Mouse (Mus musculus): ENCODE results near the gene Zfp260.
"Not testable (repeated sequence)": the region's sequence is repeated elsewhere in the genome, so short reads cannot be mapped to it uniquely, and the experiment has no call there.

Gene Zfp260

DNA sequence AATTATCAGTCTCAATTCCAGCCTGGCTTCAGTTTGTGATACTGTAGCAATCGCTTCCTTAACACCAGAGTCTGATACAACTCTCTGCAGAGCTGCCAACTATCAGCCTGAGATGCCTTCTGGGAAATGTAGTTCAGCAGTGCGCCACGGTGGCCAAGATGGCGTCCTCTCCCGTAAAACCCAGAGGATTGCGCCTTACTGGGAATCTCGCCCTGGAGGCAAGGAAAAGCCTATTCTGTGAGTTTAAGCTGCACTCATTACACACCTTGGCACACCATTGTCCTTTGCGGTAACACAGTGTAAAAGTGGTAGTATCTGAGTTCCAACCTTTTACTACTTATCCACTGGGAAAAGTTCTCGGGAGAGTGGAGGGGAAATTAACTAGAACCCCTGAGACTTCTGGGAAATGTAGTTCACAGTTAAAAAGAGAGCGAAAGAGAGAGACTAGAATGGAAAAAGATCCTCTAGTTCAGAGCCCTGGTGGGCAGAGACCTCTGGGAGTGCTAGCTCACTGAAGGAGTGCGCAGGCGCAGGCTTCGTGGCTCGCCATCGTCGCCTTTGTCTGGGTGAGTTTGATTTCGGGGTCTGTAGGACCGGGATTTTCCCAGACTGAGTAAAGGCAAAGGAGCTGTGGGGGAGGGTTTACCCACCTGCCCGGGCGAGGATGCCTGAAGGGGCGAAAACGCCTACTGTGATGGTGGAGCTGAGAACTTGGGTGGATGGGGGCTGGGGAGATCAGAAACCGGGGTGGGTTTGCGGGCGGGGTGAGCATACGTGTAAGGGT lies at the start of gene Zfp260:
Zfp260 (plus strand) TSS at position 132 of the 784 bp plus-strand sequence.
- DNase-seq (ENCODE audit: low spot score in 2 of 2) = peak; percentile 69 to 72

DNA sequence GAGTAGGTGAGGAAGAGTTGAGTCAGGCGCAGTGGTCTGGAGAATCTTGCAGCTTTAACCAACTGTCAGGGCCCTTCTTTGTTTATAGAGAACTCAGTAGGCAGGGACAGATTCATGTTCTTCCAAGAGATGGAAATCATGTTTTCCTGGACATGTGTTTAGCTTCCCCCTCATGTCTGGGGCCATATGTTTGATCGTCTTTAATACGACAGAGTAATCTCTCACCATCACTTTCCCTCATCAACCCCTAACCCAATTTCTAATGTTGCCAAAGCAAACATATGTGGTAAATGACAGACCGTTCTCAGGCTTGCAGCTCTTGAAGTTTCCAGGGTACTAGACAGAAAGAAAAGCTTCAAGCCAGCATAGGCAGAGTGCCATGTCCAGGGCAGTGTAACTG lies 46.5 kb upstream of the Zfp260 start:
- DNase-seq (ENCODE audit: low spot score in 2 of 2) = no peak

DNA sequence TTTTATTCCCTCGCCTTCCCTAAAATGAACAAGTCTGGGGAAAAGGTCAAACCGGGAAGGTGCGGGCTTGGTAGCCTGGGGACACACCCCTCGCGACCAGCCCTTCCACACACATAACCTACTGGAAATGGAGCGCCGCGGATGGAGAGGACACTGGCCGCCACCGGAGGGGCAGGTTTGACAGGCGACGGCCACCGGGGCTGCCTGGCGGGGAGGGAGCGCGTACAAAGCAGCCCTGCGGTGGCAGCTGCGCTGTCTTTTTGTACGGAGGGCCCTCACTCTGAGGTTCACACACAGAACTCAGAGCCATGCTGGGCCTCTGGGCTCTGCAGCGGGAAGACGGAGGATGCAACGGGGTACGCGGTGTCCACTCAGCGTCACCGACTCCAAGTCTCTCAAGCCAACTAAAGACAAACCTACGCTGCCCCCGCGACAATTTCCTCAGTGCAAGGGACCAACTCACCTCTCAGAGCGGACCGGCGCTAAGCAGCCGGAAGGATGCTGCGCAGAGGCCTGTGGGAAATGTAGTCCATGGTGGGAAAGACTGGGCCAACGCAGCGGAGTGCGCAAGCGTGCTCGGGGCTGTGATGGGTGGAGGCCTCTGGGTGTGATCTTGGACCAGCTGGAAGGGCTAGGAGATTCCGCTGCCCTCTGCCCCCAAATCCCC lies 43.6 kb upstream of the Zfp260 start, which contains the start of gene Zfp14:
Zfp14 (minus strand) TSS at position 499 of the 667 bp plus-strand sequence.
- peak; percentile 75 to 85 for DNase-seq (ENCODE audit: low spot score in 2 of 2)

DNA sequence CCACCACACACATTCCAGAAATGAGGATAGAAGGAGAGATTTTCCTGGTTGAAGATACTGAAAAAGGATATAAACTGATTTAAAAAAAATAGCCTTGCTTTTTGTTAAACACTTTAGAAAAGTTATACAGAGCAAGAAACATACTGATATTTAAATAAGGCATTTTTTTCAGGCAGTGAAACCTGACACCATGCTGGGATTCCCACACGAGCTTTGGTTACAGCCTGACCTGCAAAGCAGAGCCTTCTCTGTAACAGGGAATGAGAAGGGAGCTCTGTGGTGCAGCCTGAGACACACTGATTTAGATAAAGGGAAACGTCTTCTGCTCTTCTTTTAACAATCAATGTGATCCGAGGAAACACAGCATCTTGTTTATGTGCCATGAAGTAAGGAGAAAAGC lies 41.0 kb upstream of the Zfp260 start:
- no peak for DNase-seq (ENCODE audit: low spot score in 2 of 2)

DNA sequence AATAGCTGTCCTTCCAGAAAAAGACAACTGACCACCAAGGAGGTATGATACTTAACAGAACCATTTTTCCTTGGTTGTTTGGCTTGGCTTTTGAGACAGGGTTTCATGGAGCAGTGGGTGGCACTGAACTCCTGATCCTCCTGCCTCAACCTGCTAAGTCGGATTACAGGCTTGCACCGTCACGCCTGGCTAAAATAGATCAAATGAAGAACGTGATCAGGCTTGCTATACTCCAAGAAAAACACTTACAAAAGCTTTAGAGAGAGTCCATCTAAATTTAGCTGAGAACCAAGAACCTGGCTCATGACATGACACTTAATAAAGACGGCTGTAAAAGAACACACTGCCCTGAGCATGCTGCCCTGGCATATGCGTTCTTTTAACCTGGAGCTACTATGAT lies 34.2 kb upstream of the Zfp260 start:
- DNase-seq (ENCODE audit: low spot score in 2 of 2) = no peak

DNA sequence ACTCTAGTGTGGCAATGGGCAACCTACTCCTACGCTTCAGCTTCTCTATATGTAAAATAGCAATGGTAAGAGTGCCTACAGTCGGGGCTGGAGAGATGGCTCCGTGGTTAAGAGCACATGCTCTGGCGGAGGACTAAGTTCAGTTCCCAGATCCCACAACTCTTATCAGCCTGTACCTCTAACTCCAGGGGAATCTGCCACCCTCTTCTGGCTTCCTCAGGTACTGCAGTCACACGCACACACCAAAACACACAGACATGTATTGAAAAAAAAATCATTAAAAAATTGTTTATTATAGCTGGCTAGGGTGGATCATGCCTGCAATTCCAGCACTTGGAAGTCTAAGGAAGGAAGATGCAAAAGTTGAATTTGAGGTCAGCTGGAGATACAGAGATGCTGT lies 32.1 kb upstream of the Zfp260 start:
- peak in 1 of 2 experiments; percentile 29 for DNase-seq (ENCODE audit: low spot score in 2 of 2)

DNA sequence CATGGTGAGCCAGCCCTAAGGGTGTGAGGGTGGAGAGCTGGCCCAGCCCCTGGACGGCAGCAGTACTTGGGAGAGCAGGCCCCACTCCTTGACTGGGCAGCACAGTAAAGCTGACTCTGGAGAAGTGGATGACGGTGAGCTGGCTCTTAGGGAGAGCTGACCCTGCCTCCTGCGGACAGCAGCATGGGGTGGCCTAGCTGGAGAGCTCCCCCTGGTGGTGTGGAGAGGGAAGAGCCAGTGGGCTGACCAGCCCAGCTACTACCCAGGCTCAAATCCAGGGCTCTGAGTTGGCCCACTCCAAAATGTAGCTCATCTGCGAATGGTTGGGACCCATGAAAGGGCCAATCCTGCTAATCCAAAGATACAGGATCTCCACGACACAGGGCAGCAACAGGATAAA lies 30.0 kb upstream of the Zfp260 start:
- DNase-seq (ENCODE audit: low spot score in 2 of 2) = no peak

DNA sequence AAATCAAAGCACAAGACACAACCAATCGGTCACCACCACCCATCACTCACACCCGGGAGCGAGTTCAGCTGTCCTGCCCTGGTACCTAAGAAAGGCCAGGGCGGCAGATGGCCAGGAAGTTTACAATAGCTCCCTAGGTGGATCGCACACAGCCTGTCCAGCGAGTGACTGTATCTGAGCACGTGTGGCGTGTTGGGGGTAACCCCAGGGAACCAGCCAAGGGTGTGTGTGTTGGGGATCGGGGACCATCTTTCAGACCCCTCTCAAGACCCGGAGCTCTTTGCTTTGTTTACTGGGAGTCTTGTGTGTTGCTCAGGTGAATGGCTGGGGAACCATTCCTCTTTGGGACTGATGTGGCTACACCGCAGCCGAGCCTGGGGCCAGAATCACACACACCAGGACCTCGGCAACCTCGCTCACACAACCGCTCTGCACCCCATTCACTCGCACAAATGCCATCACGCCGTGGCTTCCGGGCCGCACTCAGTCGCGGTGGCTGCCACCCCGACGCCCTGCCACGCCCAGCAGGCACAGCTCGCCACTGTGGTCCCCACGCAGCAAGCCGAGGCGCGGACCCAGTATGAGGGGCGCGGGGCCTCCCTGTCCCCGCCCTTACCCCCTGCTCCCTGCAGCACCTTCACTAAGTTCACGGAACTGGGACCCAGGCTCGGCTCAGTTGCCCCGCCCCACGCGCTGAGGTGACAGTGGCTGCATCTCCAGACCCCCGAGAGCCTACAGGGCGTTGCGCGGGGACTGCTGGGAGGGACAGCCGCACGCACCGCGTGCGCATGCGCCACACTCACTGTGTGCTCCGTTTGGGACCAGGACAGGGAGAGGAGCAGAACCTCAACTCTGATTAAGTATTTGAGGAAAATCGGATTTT lies 22.2 kb upstream of the Zfp260 start, which contains the start of gene Zfp82:
Zfp82 (minus strand) TSS at position 755 of the 883 bp plus-strand sequence.
- DNase-seq (ENCODE audit: low spot score in 2 of 2) = peak; percentile 65 to 69

DNA sequence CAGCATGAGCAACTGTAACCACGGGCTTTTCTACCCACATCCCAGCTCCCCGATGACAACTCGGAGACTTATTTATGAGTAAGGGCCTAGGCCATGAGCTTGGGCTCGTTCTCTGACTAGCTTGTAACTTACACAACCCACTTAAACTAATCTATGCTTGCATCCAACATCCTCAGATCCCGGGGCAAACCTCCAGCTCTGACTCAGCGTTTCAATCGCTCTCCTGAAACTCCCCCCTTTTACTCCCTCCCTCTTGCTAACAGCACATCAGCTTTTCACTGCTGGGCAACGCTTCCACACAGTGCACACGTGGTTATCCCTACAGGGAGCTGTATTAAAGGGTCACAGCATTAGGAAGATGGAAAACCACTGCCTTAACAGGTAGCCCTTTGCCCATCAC lies 8.1 kb upstream of the Zfp260 start:
- DNase-seq (ENCODE audit: low spot score in 2 of 2) = no peak

DNA sequence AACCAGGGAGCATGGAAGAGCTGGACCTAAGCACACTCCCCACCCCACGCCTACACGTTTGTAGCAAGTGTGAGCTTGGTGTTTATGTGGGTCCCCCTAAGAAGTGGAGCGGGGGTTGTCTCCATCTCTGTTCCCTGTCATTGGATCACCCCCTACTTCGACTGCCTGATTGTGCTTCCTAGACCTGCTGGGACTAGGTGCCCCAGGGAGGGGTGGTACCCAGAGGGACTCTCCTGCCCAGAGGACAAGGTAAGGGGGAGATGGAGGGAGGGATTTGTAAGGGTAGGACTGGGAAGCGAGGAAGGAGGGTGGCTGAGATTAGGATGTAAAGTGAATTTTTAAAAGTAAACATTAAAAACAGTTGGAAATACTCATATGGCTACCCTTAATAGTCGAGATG lies 5.2 kb upstream of the Zfp260 start:
- DNase-seq (ENCODE audit: low spot score in 2 of 2) = no peak

DNA sequence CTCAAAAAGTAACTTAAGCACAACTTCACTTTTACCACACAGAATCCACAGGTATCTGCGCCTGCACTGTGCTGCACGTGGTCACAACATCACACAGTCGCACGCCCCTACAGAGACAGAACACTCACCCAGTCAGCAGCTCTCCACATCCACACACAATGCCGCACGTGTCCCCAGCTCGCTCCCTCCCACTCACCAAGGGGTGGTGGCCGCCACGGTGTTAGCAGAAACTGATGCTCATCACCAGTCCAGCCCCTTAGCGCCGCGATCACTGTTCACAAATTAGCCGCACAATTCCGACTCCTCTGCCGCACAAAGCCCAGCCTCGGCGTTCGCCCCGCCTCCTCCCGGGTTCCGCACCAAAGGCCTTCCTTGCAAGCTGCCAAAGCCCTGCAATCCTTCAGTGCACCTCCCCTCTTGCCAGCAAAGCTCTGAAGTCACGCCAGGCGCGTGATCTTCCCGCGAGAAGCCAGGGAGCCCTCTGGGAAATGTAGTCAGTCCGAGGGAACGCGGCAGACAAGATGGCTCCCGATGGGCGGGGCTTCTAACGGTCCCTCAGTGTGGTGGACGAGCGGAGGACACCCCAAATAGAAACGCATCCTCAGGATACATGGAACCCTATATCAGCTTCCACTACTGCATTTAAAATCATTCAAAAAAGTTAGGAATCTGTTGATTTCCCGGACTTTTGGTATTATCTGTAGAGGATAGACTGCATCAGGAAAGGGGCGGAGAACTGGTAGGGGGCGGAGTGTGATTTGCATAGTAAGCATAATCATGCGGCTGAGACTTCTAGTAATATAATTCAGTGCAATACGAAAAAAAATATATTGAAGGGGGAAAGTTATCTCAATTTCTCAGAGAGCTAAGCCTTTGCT lies 4.2 kb upstream of the Zfp260 start, which contains the start of the genes Gm26920 and Zfp566:
Gm26920 (minus strand) TSS at position 319 of the 878 bp plus-strand sequence.
Zfp566 (minus strand) TSS at position 436 of the 878 bp plus-strand sequence.
- peak; percentile 85 to 89 for DNase-seq (ENCODE audit: low spot score in 2 of 2)

DNA sequence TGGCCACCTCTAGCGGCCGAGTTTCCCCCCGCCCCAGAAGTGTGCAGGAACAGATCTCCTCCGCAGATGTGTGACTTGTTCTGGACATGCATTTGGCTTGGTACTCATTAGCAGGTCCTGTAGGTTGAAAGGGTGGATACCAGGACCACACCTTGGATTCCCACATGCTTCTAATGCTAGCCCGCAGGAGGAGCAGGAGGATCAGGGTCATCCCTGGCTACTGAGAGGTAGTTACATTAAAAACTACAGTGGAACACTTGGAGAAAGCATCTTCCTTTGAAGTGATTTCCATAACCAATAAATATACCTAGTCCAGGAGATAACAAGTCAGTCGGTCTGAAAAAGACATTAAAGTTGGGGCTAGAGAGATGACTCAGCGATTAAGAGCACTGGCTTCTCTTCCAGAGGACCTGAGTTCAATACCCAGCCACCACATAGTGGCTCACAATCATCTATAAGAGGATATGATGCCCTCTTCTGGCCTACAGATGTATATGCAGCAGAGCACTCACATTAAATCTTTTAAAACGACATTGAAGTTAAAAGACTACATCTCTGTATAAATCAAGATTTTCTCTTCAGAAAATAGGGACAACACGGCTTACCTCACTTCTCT lies 3.5 kb upstream of the Zfp260 start:
- DNase-seq (ENCODE audit: low spot score in 2 of 2) = no peak

DNA sequence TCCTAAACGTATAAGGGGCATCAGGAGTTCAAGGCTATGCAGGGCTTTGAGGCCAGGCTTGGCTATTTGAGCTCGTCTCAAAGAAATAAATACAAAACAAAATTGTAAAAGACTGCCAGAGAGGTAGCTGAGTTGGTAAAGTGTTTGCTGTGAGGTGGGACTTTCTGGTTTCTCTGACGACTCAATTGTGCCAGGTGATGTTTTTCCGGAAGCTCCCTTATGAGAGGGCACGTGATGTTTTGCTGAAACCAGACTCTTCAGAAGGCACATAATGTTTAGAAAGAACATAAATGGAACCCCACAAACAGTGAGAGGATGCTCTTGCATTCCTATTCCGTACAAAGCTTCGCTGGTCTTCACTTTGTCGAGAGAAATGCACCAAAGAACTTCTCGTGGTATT lies 1.9 kb upstream of the Zfp260 start:
- DNase-seq (ENCODE audit: low spot score in 2 of 2) = no peak

DNA sequence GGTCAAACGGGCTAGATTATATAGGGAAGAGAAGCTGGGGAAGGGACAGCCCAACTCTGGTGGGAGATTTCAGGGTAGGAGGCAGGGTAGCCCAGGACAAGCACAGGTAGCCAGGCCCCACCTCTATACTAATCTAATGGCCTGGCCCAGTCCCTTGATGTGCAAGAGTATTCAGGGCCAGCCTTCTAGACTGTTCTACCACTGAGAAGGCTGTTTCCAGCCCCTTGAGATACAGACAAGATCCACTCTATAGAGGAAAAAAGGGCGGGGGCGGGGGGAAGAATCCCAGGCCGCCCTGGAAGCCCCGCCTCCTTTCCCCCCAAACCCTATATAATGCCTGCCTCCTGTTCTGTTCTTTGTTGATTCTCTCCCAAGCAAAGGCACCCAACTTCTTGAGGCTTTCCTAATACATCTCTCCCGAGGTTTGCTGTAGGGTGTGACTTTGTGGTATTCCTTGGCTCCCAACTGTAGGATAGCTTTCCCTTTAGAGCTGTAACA lies 610 bp upstream of the Zfp260 start:
- no peak for DNase-seq (ENCODE audit: low spot score in 2 of 2)

DNA sequence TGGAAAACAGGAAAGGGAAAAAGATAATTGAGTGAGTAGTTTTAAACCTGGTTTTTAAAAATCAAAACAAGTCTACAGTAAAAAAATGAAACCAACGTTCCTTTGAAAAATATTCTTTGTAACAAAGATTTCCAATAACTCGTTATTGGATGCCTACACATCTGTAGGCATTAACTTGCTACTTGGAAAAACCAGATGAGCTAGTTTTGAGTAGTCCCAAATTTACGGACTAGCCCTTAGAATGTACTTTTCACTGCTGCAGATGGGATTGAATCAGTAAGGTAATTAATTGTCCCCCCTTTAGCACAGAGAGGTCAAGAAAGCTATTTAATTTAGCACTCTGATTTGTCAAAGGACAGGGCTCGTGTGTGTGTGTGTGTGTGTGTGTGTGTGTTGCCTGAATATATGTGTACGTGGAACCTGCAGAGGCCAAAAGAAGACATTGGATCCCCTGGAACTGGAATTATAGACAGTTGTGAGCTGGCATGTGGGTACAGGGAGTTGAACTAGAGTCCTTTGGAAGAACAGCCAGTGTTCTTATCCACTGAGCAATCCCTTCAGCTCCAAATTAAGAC lies 1.1 kb downstream of the Zfp260 start:
- DNase-seq (ENCODE audit: low spot score in 2 of 2) = no peak

DNA sequence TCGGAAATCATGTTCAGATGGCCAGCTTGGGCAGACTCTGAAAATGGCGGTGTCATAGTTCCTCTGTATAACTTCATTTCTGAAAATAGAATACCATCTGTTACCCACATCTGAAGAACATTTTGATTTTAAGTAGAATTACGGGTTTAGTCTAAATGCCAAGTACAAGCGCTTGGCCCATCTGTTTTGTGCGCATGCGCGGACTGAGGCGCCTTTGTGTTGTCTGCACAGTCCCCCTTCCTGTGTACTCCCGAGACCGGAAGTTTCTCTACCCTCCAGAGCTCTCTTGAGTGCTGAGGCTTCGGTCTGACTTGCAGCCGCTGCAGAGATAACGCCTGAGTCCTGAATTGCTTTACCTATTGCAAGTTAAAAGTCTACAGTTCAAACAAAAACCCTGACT lies 4.7 kb downstream of the Zfp260 start:
- DNase-seq (ENCODE audit: low spot score in 2 of 2) = peak; percentile 20 to 21

DNA sequence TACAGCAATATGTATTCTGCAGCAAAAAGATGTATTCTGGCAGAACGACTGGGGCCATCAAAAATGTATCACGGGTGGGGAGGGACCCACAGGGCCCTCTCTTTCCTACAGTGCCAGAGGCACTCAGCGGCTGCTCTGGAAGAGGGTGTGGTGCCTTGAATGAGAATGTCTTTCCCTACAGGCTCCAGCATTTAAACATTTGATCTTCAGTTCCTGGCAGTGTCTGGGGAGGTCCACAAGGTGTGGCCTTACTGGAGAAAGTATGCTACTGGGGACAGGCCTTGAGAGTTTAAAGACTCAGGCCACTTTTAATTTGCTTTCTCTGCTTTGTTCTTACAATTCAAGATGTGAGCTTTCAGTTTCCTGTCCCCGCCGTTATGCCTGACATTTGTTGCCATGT lies 21.5 kb downstream of the Zfp260 start:
- no peak for DNase-seq (ENCODE audit: low spot score in 2 of 2)

DNA sequence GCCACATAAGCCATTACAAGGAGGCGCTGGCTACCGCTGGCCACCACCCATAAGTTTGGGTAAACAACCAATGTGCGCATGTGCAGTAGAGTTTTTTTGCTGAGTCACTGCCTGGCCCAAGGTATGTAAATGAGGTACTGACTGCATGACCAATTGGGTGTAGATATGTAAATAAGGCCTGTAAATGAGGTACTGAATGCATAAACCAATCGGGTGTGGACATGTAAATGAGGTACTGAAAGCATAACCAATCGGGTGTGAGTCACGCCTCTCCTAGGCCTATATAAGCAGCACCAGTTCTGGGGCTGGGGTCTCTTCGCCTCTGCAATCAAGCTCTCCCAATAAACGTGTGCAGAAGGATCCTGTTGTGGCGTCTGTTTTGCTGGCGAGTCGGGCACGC lies 23.4 kb downstream of the Zfp260 start:
- not testable (repeated sequence) for DNase-seq (ENCODE audit: low spot score in 2 of 2)

DNA sequence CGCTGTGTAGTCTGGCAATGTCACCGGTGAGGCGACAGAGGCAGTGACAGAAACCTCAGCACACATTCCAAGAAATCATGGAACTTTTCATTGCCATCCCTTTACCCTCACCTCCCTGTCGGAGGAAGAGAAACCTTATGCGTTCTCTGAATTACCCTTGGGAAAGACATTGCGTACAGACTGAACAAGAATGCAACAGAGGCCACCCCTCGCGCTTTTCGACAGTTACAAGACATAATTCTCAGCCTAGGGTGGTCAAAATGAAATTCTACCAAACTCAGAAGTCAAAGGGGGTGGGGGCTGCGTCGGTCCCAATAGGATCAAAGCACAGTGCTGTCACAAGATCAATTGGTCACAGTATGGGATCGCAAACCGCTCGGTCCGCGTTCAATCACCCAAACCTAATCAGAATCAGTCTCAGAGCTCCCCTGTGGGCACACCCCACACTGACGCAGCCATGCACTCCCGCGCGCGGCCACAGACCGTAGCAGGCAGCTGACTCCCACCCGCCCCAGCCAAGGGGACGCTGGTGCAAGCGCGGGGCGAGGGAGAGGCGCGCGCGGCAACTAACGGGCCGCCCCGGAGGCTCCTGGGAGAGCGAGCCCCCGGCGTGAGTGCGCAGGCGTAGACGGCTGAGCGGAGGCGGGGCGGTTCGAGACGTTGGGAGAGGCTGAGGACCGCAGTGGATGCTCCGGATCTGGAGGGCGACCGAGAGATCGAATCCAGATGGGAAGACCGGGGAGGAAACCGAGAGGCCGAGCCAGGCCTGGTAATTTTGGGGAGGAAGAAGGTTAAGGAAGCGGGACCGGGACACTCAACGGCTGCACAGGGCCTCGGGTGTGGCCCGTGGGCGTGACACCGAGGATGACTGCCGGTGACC lies 27.0 kb downstream of the Zfp260 start, which contains the start of gene Zfp382:
Zfp382 (plus strand) TSS at position 635 of the 880 bp plus-strand sequence.
- DNase-seq (ENCODE audit: low spot score in 2 of 2) = peak; percentile 77

All from spleen, postnatal 14 days (tissue).